Mouse (Mus musculus) frontal cortex, adult (tissue): Measurements from ENCODE around the gene Slc39a10.
"Not testable (repeated sequence)": the region's sequence is repeated elsewhere in the genome, so short reads cannot be mapped to it uniquely, and the experiment has no call there.

Experiments
- ATAC-seq: cut with Nextera tagmentation; 2 replicates; pipeline ENCODE4 v1.9.2; 2017; ENCODE audit warnings: mild to moderate bottlenecking, moderate library complexity, mixed read lengths; ENCODE audit not compliant: low TSS enrichment

Slc39a10 gene

GRCm38 (mm10) chr1:46770077-46770695 is 122.5 kb downstream of the Slc39a10 start:
- not testable (repeated sequence) for ATAC-seq

- ATAC-seq = not testable (repeated sequence)
Measured at GRCm38 (mm10) chr1:46769318-46769717, 123.3 kb downstream of the Slc39a10 start.

- ATAC-seq = peak; percentile 86
Measured at GRCm38 (mm10) chr1:46764600-46764999, 128.1 kb downstream of the Slc39a10 start.
